In genomic region chr2:20654598-20655340, GRCm38 (mm10) we compare ENCODE assay signal across 26 mouse cellular contexts.
DNase-seq lines count a peak whose midpoint lies in the region; ATAC-seq and TF ChIP-seq lines count a peak whose summit lies in the region.
"Had no signal": no experiment of that assay in that cellular context is flagged by ENCODE, and none has a peak within 500 bp of the region (broad histone marks: within the 10 kb centered on the region; RNA-seq: fewer than 3 reads in every experiment).

No protein-coding gene starts in this region.

- ATAC-seq in kidney, embryonic 14.5 days (ENCODE audit: low FRiP score, low TSS enrichment): peak; percentile 68; the same call in 1 of the 2 replicates
- ATAC-seq in erythroblast, adult 5-6 weeks (replicated peaks; ENCODE audit: low FRiP score, poor library complexity, severe bottlenecking): no peak
- ATAC-seq: forebrain, embryonic 16.5 days; hindbrain, postnatal 0 days; intestine, embryonic 16.5 days; midbrain, embryonic 15.5 days had no signal

- in situ Hi-C loops in ES-E14 (cut with MboI; ENCODE audit: low sequenced_read_pairs in 2 of 2, unreplicated experiment in 2 of 2): no loop called here

- TF ChIP-seq CTCF in E14TG2a.4 (conservative IDR thresholded peaks at IDR 0.05; ENCODE audit: low read length): no peak

- WGBS in kidney, embryonic 14.5 days: 40% methylated on average over 9 of the region's 9 CpGs
- WGBS in embryonic facial prominence, embryonic 10.5 days: 29% methylated on average over 9 of the region's 9 CpGs

- no peaks in the 10 kb centered on the region; the same call in none of the 2 replicates for H3K4me1 ChIP-seq in kidney, embryonic 14.5 days (ENCODE audit: control insufficient read depth, insufficient read depth, low read length)
- peaks cover 92% of the 10 kb centered on the region for H3K4me1 ChIP-seq in E14TG2a.4 (replicated peaks; ENCODE audit: low read depth, low read length)
- H3K4me1 ChIP-seq in ES-E14 (ENCODE audit: control insufficient read depth in 2 of 2, insufficient read depth in 2 of 2, low read length in 2 of 2, poor library complexity in 1 of 2): peaks cover 43 to 45% of the 10 kb centered on the region in 2 experiments
- peaks cover 25% of the 10 kb centered on the region for H3K4me1 ChIP-seq in embryonic facial prominence, embryonic 10.5 days
- H3K4me1 ChIP-seq: midbrain, embryonic 15.5 days; stomach, embryonic 15.5 days had no signal

- no peak overlapping the region for H3K9ac ChIP-seq in kidney, embryonic 14.5 days (ENCODE audit: low read depth, low read length)
- H3K9ac ChIP-seq in ES-E14 (ENCODE audit: insufficient read depth, low read depth, low read length, poor library complexity, severe bottlenecking): peak overlapping the region; percentile 69; the same call in 1 of the 2 replicates
- H3K9ac ChIP-seq: midbrain, embryonic 15.5 days; stomach, embryonic 15.5 days had no signal

- no peaks in the 10 kb centered on the region for H3K27me3 ChIP-seq in kidney, embryonic 14.5 days (ENCODE audit: control insufficient read depth, insufficient read depth, low read length)
- no peaks in the 10 kb centered on the region for H3K27me3 ChIP-seq in E14TG2a.4 (ENCODE audit: insufficient read depth, low read length)
- H3K27me3 ChIP-seq in embryonic facial prominence, embryonic 10.5 days (replicated peaks; ENCODE audit: low read depth, poor library complexity, severe bottlenecking): no peaks in the 10 kb centered on the region
- H3K27me3 ChIP-seq: CH12.LX; midbrain, embryonic 15.5 days; stomach, embryonic 15.5 days had no signal

- H3K9me3 ChIP-seq in kidney, embryonic 14.5 days (ENCODE audit: control insufficient read depth, low read length): no peaks in the 10 kb centered on the region
- H3K9me3 ChIP-seq in E14TG2a.4 (ENCODE audit: low read length): no peaks in the 10 kb centered on the region
- H3K9me3 ChIP-seq in ES-E14 (ENCODE audit: control insufficient read depth, insufficient read depth, low read depth, low read length): no peaks in the 10 kb centered on the region
- H3K9me3 ChIP-seq in embryonic facial prominence, embryonic 10.5 days: no peaks in the 10 kb centered on the region
- H3K9me3 ChIP-seq: midbrain, embryonic 15.5 days; stomach, embryonic 15.5 days had no signal

- no peak overlapping the region for H3K4me3 ChIP-seq in kidney, embryonic 14.5 days (ENCODE audit: low read length)
- H3K4me3 ChIP-seq in E14TG2a.4 (replicated peaks; ENCODE audit: low read length): peak overlapping the region; percentile 69
- H3K4me3 ChIP-seq in ES-E14 (ENCODE audit: insufficient read depth in 1 of 2, low read depth in 1 of 2, low read length in 2 of 2, poor library complexity in 1 of 2, severe bottlenecking in 1 of 2): peak overlapping the region; percentile 7 to 41; a peak in 2 of 4 replicates
- H3K4me3 ChIP-seq in embryonic facial prominence, embryonic 10.5 days: no peak overlapping the region
- H3K4me3 ChIP-seq: midbrain, embryonic 15.5 days; myocyte; stomach, embryonic 15.5 days had no signal

- peak overlapping the region; percentile 38; the same call in 1 of the 2 replicates for H3K27ac ChIP-seq in kidney, embryonic 14.5 days (ENCODE audit: low read depth, low read length)
- peak overlapping the region; percentile 97 for H3K27ac ChIP-seq in ES-E14 (ENCODE audit: insufficient read depth, low read depth, low read length, poor library complexity, severe bottlenecking)
- H3K27ac ChIP-seq in embryonic facial prominence, embryonic 10.5 days (replicated peaks): peak overlapping the region; percentile 24; the same call in 1 of the 2 replicates
- H3K27ac ChIP-seq: hindbrain, postnatal 0 days; midbrain, embryonic 15.5 days; stomach, embryonic 15.5 days had no signal

- DNase-seq in kidney, postnatal 10 days: no peak
- DNase-seq in ES-E14 (ENCODE audit: low read depth, low spot score): peak; percentile 73
- DNase-seq in embryonic facial prominence, embryonic 10.5 days (ENCODE audit: low spot score): no peak
- DNase-seq in spleen, adult 18-20 months: no peak
- no peak for DNase-seq in urinary bladder, postnatal 36 days (ENCODE audit: low spot score in 2 of 2)
- DNase-seq: adrenal gland, adult 2 months; cerebellum, adult 11 months; cerebellum, postnatal 10 days; gastrocnemius, postnatal 10 days; heart, adult 11 months; kidney, postnatal 25 days; layer of hippocampus, postnatal 36 days; lung, postnatal 4 days; right cerebral cortex, postnatal 4 days; thymus, postnatal 36 days had no signal

- H3K4me2 ChIP-seq in kidney, embryonic 14.5 days (replicated peaks; ENCODE audit: low read depth, low read length): no peak overlapping the region
- H3K4me2 ChIP-seq: heart, embryonic 11.5 days; midbrain, embryonic 15.5 days; stomach, embryonic 15.5 days had no signal

- H3K36me3 ChIP-seq in kidney, embryonic 14.5 days (ENCODE audit: control insufficient read depth, insufficient read depth, low read length): no peaks in the 10 kb centered on the region
- H3K36me3 ChIP-seq in E14TG2a.4 (ENCODE audit: insufficient read depth, low read length): peaks cover 16% of the 10 kb centered on the region
- H3K36me3 ChIP-seq in ES-E14 (ENCODE audit: control insufficient read depth, insufficient read depth, low read length, poor library complexity, severe bottlenecking): peaks cover 4% of the 10 kb centered on the region; the same call in 1 of the 2 replicates
- H3K36me3 ChIP-seq in embryonic facial prominence, embryonic 10.5 days (replicated peaks): no peaks in the 10 kb centered on the region
- H3K36me3 ChIP-seq: midbrain, embryonic 15.5 days; stomach, embryonic 15.5 days had no signal

TF ChIP-seq in ES-E14, 5 proteins besides CTCF, POLR2A, EP300 and RAD21:
- peak; percentile 59; the same call in 1 of the 2 replicates for TF ChIP-seq CHD2 (IDR thresholded peaks at IDR 0.05; ENCODE audit: low read depth, low read length)
- TF ChIP-seq ZC3H11A (IDR thresholded peaks at IDR 0.05; ENCODE audit: borderline replicate concordance, low read depth, low read length): no peak
- TF ChIP-seq HCFC1 (IDR thresholded peaks at IDR 0.05; ENCODE audit: borderline replicate concordance, insufficient read depth, low read length): 0 out of 2 replicates have a peak, but pooled peaks have one; percentile 34
- peak; percentile 91 for TF ChIP-seq ZNF384 (IDR thresholded peaks at IDR 0.05; ENCODE audit: low read depth, low read length)

Comparison
In these comparisons a context has a peak if more than half of its experiments do, and no peak if none do; other contexts are left out.
1. H3K27ac ChIP-seq: peak in every context shown above with its lines; median percentile 97 in ES-E14; 38 in kidney, embryonic 14.5 days; 24 in embryonic facial prominence, embryonic 10.5 days.
2. H3K4me3 ChIP-seq: peak in E14TG2a.4 (single experiment) and ES-E14 (2 of 2); none in kidney, embryonic 14.5 days (single experiment) and embryonic facial prominence, embryonic 10.5 days (single experiment).